Mouse (Mus musculus): ENCODE data around the gene 2210011C24Rik. TPM values are rescaled to one million over a fixed set of nuclear protein-coding genes. Genes with fewer than 3 reads are reported as not detected.

The 2210011C24Rik gene
- total and polyA plus RNA-seq, 2 experiments from 2014 or later: 0.48 TPM; not detected in 1

DNA sequence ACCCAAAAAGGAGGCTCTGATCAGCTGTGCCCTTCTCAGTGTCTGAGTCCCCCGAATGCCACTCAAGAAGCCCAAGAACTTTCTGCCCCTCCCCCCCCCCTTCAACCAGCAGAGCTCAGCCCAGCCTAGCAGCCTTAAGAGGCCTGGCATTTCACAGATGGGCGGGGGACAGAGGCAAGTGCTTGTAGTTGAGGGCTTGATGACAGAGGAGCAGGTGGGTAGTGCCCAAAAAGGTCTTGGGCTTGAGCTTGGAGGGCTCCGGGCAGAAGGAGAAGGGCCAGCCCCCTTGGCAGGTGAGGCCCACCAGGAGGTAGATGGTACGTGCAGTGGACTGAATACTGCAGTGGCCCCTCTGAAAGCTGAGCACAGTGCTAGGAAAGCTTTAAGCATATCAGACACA, 37.5 kb downstream of the 2210011C24Rik start:
- WGBS: 43% methylated on average over 4 of the region's 4 CpGs
- H3K4me2 ChIP-seq (ENCODE audit: low read depth, low read length): peak overlapping the region; percentile 96
- DNase-seq (ENCODE audit: low spot score): no peak
- ATAC-seq (ENCODE audit: insufficient read depth, low read depth): no peak
- H3K9ac ChIP-seq (replicated peaks; ENCODE audit: low read depth, low read length): peak overlapping the region; percentile 88
- H3K4me1 ChIP-seq (ENCODE audit: control insufficient read depth, insufficient read depth): peaks cover 49% of the 10 kb centered on the region
- H3K9me3 ChIP-seq (replicated peaks; ENCODE audit: control insufficient read depth, low read length): no peaks in the 10 kb centered on the region
- H3K4me3 ChIP-seq (ENCODE audit: low read depth, low read length): peak overlapping the region; percentile 90
- H3K27ac ChIP-seq (ENCODE audit: low read depth): peak overlapping the region; percentile 90
- peaks cover 4% of the 10 kb centered on the region; the same call in 1 of the 2 replicates for H3K36me3 ChIP-seq (replicated peaks; ENCODE audit: control insufficient read depth, insufficient read depth, low read length)
- no peaks in the 10 kb centered on the region for H3K27me3 ChIP-seq (ENCODE audit: control insufficient read depth, insufficient read depth, low read length)
- no peak for TF ChIP-seq CTCF (IDR thresholded peaks at IDR 0.05; ENCODE audit: low read depth)
- no peak for TF ChIP-seq EP300 (IDR thresholded peaks at IDR 0.05; ENCODE audit: low read depth)

DNA sequence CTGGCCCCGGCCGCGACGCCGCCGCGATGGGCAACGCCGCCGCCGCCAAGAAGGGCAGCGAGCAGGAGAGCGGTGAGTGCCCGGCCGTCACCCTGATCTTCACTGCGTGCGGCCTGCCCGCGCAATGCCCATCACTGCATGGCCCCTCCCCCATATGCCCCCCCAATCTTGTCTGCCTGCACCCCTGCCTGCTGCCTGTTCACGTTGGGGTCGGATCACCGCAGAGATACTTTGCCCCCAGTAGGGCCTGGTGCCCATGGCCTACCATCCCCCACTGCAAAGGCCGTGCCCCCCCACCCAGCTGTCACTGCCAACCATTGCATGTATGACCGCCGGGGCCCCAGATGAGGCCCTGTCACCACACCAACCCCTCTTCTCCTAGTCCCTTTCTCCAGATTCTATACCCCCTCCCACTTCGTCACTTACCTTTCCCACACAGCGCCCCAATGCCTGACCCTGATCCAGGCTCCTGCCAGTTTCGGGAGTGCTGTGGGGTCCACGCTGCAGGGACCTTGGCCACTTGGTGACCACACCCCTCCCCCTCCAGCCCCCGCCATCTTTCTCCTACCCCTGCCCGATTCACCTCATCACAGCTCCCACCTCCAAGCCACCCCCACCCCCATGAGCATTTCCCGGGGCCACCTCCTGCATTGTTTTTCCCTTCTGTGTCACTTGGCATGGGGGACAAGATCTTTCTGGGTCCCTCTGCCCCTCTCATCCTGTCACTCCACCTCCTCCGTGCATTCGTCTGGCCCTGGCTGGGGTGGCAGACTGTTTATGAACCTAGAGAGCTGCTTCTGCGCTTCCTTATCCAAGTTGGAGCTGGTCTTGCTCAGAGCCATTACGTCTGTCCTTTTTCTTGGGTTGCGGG, 38.6 kb downstream of the 2210011C24Rik start:
- TF ChIP-seq CTCF (IDR thresholded peaks at IDR 0.05; ENCODE audit: low read depth): no peak
- no peak for TF ChIP-seq EP300 (IDR thresholded peaks at IDR 0.05; ENCODE audit: low read depth)
- Histone ChIP-seq H3K27me3 (ENCODE audit: control insufficient read depth, insufficient read depth, low read length) (no peaks in the 10 kb centered on the region), H3K4me3 (ENCODE audit: low read depth, low read length) (peak overlapping the region; percentile 90), H3K9me3 (replicated peaks; ENCODE audit: control insufficient read depth, low read length) (no peaks in the 10 kb centered on the region), H3K4me1 (ENCODE audit: control insufficient read depth, insufficient read depth) (peaks cover 38% of the 10 kb centered on the region), H3K36me3 (replicated peaks; ENCODE audit: control insufficient read depth, insufficient read depth, low read length) (peaks cover 15% of the 10 kb centered on the region), H3K27ac (ENCODE audit: low read depth) (peak overlapping the region; percentile 90), H3K4me2 (ENCODE audit: low read depth, low read length) (peak overlapping the region; percentile 96), H3K9ac (replicated peaks; ENCODE audit: low read depth, low read length) (peak overlapping the region; percentile 88)
- WGBS: 2% methylated on average over 18 of the region's 37 CpGs
- ATAC-seq (ENCODE audit: insufficient read depth, low read depth): peak; percentile 6
- DNase-seq (ENCODE audit: low spot score): no peak

GRCm38 (mm10) chr8:83972150-83973120, 39.5 kb downstream of the 2210011C24Rik start, which contains the start of gene Prkaca:
TSS of gene Prkaca (plus strand) at chr8:83972993.
- DNase-seq (ENCODE audit: low spot score) (peak; percentile 98), ATAC-seq (ENCODE audit: insufficient read depth, low read depth) (peak; percentile 97)
- H3K27ac ChIP-seq (ENCODE audit: low read depth): peak within 1 kb of the TSS; percentile 90
- H3K4me2 ChIP-seq (ENCODE audit: low read depth, low read length): peak within 1 kb of the TSS; percentile 96
- no peaks in the 10 kb centered on the region for H3K27me3 ChIP-seq (ENCODE audit: control insufficient read depth, insufficient read depth, low read length)
- H3K4me1 ChIP-seq (ENCODE audit: control insufficient read depth, insufficient read depth): peaks cover 28% of the 10 kb centered on the region
- H3K9me3 ChIP-seq (replicated peaks; ENCODE audit: control insufficient read depth, low read length): no peaks in the 10 kb centered on the region
- H3K4me3 ChIP-seq (ENCODE audit: low read depth, low read length): peak within 1 kb of the TSS; percentile 90
- WGBS: under 1% methylated on average over 65 of the region's 94 CpGs
- no peak for TF ChIP-seq CTCF (IDR thresholded peaks at IDR 0.05; ENCODE audit: low read depth)
- TF ChIP-seq EP300 (IDR thresholded peaks at IDR 0.05; ENCODE audit: low read depth): 0 out of 2 replicates have a peak, but pooled peaks have one; percentile 70
- peak within 1 kb of the TSS; percentile 88 for H3K9ac ChIP-seq (replicated peaks; ENCODE audit: low read depth, low read length)
- H3K36me3 ChIP-seq (replicated peaks; ENCODE audit: control insufficient read depth, insufficient read depth, low read length): peaks cover 25% of the 10 kb centered on the region

DNA sequence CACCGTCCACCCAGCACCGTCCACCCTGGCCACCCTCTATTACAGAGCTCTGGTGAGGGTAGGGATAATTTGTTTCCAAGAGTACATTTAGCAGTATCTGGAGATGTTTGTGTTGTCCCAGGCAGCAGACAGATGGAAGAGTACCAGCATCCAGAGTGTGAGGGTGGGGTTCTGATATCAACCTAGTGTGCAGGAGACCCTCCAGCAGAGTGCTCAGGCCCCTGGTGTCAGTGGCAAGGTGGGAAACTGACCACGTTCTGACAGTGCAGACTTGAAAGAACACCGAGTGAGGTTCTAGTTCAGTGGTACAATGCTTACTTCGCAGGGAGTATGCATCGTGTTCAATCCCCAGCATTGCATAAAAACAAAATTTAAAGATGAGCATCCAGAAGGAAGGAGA, 40.3 kb downstream of the 2210011C24Rik start:
- no peak for ATAC-seq (ENCODE audit: insufficient read depth, low read depth)
- peak overlapping the region; percentile 84 for H3K4me2 ChIP-seq (ENCODE audit: low read depth, low read length)
- WGBS: 80% methylated on average over 6 of the region's 6 CpGs
- peaks cover 29% of the 10 kb centered on the region for H3K36me3 ChIP-seq (replicated peaks; ENCODE audit: control insufficient read depth, insufficient read depth, low read length)
- no peaks in the 10 kb centered on the region for H3K27me3 ChIP-seq (ENCODE audit: control insufficient read depth, insufficient read depth, low read length)
- H3K27ac ChIP-seq (ENCODE audit: low read depth): peak overlapping the region; percentile 80
- DNase-seq (ENCODE audit: low spot score): no peak
- no peaks in the 10 kb centered on the region for H3K9me3 ChIP-seq (replicated peaks; ENCODE audit: control insufficient read depth, low read length)
- H3K4me1 ChIP-seq (ENCODE audit: control insufficient read depth, insufficient read depth): peaks cover 20% of the 10 kb centered on the region
- TF ChIP-seq EP300 (IDR thresholded peaks at IDR 0.05; ENCODE audit: low read depth) (no peak), CTCF (IDR thresholded peaks at IDR 0.05; ENCODE audit: low read depth) (no peak)
- no peak overlapping the region for H3K9ac ChIP-seq (replicated peaks; ENCODE audit: low read depth, low read length)
- H3K4me3 ChIP-seq (ENCODE audit: low read depth, low read length): peak overlapping the region; percentile 90

GRCm38 (mm10) chr8:83971121-83971520, 40.9 kb downstream of the 2210011C24Rik start:
- no peak overlapping the region for H3K27ac ChIP-seq (ENCODE audit: low read depth)
- no peak overlapping the region for H3K4me3 ChIP-seq (ENCODE audit: low read depth, low read length)
- no peak for DNase-seq (ENCODE audit: low spot score)
- peaks cover 17% of the 10 kb centered on the region for H3K4me1 ChIP-seq (ENCODE audit: control insufficient read depth, insufficient read depth)
- no peaks in the 10 kb centered on the region for H3K9me3 ChIP-seq (replicated peaks; ENCODE audit: control insufficient read depth, low read length)
- no peak overlapping the region for H3K9ac ChIP-seq (replicated peaks; ENCODE audit: low read depth, low read length)
- no peaks in the 10 kb centered on the region for H3K27me3 ChIP-seq (ENCODE audit: control insufficient read depth, insufficient read depth, low read length)
- H3K36me3 ChIP-seq (replicated peaks; ENCODE audit: control insufficient read depth, insufficient read depth, low read length): peaks cover 32% of the 10 kb centered on the region
- no peak overlapping the region for H3K4me2 ChIP-seq (ENCODE audit: low read depth, low read length)
- TF ChIP-seq EP300 (IDR thresholded peaks at IDR 0.05; ENCODE audit: low read depth) (no peak), CTCF (IDR thresholded peaks at IDR 0.05; ENCODE audit: low read depth) (no peak)
- WGBS: 88% methylated on average over 4 of the region's 4 CpGs
- ATAC-seq (ENCODE audit: insufficient read depth, low read depth): no peak

Data from heart, postnatal 0 days (tissue).